In genomic region chr1:132474496-132474895, GRCm38 (mm10) we compare ENCODE assay signal across 16 mouse cellular contexts.
"Had no signal": no experiment of that assay in that cellular context is flagged by ENCODE, and none has a peak within 500 bp of the region (broad histone marks: within the 10 kb centered on the region; RNA-seq: fewer than 3 reads in every experiment).

No protein-coding gene starts in this region.

- ATAC-seq: liver, embryonic 12.5 days had no signal

- DNase-seq: kidney, adult 8-10 months; kidney, postnatal 36 days; lung, embryonic 14.5 days; lung, postnatal 10 days; lung, postnatal 4 days; midbrain, embryonic 14.5 days; right cerebral cortex, adult 18-20 months; right cerebral cortex, postnatal 25 days; thymus, postnatal 36 days had no signal

- H3K4me3 ChIP-seq: left cerebral cortex, adult 2 months; limb, embryonic 15.5 days; liver, embryonic 12.5 days; midbrain, embryonic 10.5 days; myocyte; neural tube, embryonic 15.5 days had no signal

- H3K36me3 ChIP-seq: limb, embryonic 15.5 days; liver, embryonic 12.5 days; midbrain, embryonic 10.5 days; neural tube, embryonic 15.5 days had no signal

- H3K27me3 ChIP-seq: limb, embryonic 15.5 days; liver, embryonic 12.5 days; neural tube, embryonic 15.5 days had no signal

- H3K9me3 ChIP-seq: limb, embryonic 15.5 days; liver, embryonic 12.5 days; midbrain, embryonic 10.5 days; neural tube, embryonic 15.5 days had no signal

- H3K27ac ChIP-seq: kidney, postnatal 0 days; left cerebral cortex, adult 2 months; limb, embryonic 15.5 days; liver, embryonic 12.5 days; midbrain, embryonic 10.5 days; neural tube, embryonic 15.5 days had no signal

- H3K9ac ChIP-seq: limb, embryonic 15.5 days; liver, embryonic 12.5 days; lung, embryonic 14.5 days; neural tube, embryonic 15.5 days had no signal

- H3K4me2 ChIP-seq: limb, embryonic 15.5 days; liver, embryonic 12.5 days; lung, embryonic 14.5 days; neural tube, embryonic 15.5 days had no signal
